Mouse (Mus musculus) limb, embryonic 15.5 days (tissue): ENCODE results near the gene Galnt13. TPM values are rescaled to one million over a fixed set of nuclear protein-coding genes. Genes with fewer than 3 reads are reported as not detected.
"Not testable (repeated sequence)": the region's sequence is repeated elsewhere in the genome, so short reads cannot be mapped to it uniquely, and the experiment has no call there.

Experiments used
- ATAC-seq: fragments of 200-750 bp; cut with Nextera tagmentation; 2 replicates; pipeline ENCODE4 v1.8.0; 2017; ENCODE audit warnings: low read depth, moderate TSS enrichment; ENCODE audit not compliant: insufficient number of reproducible peaks, low FRiP score, low TSS enrichment
- H3K27ac ChIP-seq: fragments of 300-500 bp; sonication (generic); 2 replicates; pipeline ENCODE4 v1.5.1; 2015; ENCODE audit warnings: moderate library complexity, mild to moderate bottlenecking, inconsistent platforms
- H3K27me3 ChIP-seq: fragments of 300-500 bp; sonication (generic); 2 replicates; pipeline ENCODE4 v1.6.1; 2015; ENCODE audit warnings: inconsistent platforms
- H3K36me3 ChIP-seq: fragments of 300-500 bp; sonication (generic); 2 replicates; pipeline ENCODE4 v1.6.1; 2015; ENCODE audit warnings: inconsistent platforms
- H3K4me1 ChIP-seq: fragments of 300-500 bp; sonication (generic); 2 replicates; pipeline ENCODE4 v1.6.1; 2015; ENCODE audit warnings: inconsistent platforms
- H3K4me2 ChIP-seq: fragments of 300-500 bp; sonication (generic); 2 replicates; pipeline ENCODE4 v1.6.1; 2015; ENCODE audit warnings: mild to moderate bottlenecking, inconsistent platforms
- H3K4me3 ChIP-seq: fragments of 300-500 bp; sonication (generic); 2 replicates; pipeline ENCODE4 v1.5.1; 2015; ENCODE audit warnings: mild to moderate bottlenecking, inconsistent platforms
- H3K9ac ChIP-seq: fragments of 300-500 bp; sonication (generic); 2 replicates; pipeline ENCODE4 v1.6.1; 2015; ENCODE audit warnings: inconsistent platforms
- H3K9me3 ChIP-seq: fragments of 300-500 bp; sonication (generic); 2 replicates; pipeline ENCODE4 v1.6.1; 2016; ENCODE audit warnings: inconsistent platforms
- WGBS: fragments of 180-500 bp; shearing (Covaris S2); methylation state at CpG from one replicate; pipeline ENCODE4 v1.1.7; 2015; 5-methylcytosine and 5-hydroxymethylcytosine counted together
- polyA plus RNA-seq: library from polyadenylated mRNA; unstranded; fragments of >200 nt; fragmentation: Nextera tagmentation; extraction: Ambion mirVana; gene quantifications from 2 replicates; pipeline ENCODE4 v1.2.1, GENCODE M21; 2015

Gene Galnt13
- polyA plus RNA-seq, 1 experiment from 2014 or later, result 1.4 TPM

DNA sequence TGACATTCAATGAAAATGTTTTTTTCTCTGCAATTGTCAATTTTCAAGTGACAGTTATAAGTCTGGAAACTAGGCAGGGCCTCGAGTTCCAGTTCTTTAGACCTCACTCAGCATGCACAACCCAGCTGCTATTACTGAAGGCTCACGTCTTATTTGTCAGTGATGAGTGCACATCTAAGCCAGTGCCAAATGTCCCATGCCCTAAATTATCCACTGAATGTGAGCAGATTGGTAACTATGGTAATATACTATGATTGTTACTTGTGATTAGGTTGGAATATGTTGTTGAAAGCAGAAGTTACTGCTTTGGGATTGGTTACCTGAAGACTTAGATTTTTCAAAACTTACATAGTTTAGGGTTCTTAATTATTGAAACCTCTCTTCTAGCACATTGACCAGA, 131.1 kb downstream of the Galnt13 start:
- no peaks in the 10 kb centered on the region for H3K36me3 ChIP-seq
- WGBS, result 67% methylated on average over 2 of the region's 2 CpGs
- no peak overlapping the region for H3K27ac ChIP-seq
- H3K27me3 ChIP-seq, result no peaks in the 10 kb centered on the region
- no peak overlapping the region for H3K4me2 ChIP-seq
- H3K4me1 ChIP-seq, result no peaks in the 10 kb centered on the region
- ATAC-seq, result no peak
- no peak overlapping the region for H3K9ac ChIP-seq
- H3K4me3 ChIP-seq, result no peak overlapping the region
- H3K9me3 ChIP-seq, result no peaks in the 10 kb centered on the region

DNA sequence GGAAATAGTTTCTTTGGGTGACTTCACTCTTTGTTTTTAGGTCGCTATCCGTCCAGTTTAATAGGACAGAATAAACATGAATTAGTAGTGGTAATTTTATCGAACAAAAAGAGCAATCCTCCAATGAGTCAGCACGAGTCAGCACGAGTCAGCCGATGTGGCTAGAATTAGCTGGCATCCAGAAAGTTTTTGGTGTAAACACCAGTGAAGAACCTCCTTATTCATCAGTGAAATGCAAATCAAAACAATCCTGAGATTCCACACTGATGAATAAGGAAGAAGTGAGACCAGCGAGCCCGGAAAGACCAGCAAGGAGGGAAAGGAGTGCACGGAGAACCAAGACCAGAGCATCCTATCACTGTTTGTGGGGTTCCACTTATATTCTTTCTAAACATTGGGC, 131.5 kb downstream of the Galnt13 start:
- WGBS, result 81% methylated on average over 9 of the region's 9 CpGs
- H3K4me3 ChIP-seq, result no peak overlapping the region
- H3K4me2 ChIP-seq, result no peak overlapping the region
- H3K9ac ChIP-seq, result no peak overlapping the region
- no peak overlapping the region for H3K27ac ChIP-seq
- no peaks in the 10 kb centered on the region for H3K4me1 ChIP-seq
- H3K27me3 ChIP-seq, result no peaks in the 10 kb centered on the region
- no peak for ATAC-seq
- H3K9me3 ChIP-seq, result no peaks in the 10 kb centered on the region
- no peaks in the 10 kb centered on the region for H3K36me3 ChIP-seq

DNA sequence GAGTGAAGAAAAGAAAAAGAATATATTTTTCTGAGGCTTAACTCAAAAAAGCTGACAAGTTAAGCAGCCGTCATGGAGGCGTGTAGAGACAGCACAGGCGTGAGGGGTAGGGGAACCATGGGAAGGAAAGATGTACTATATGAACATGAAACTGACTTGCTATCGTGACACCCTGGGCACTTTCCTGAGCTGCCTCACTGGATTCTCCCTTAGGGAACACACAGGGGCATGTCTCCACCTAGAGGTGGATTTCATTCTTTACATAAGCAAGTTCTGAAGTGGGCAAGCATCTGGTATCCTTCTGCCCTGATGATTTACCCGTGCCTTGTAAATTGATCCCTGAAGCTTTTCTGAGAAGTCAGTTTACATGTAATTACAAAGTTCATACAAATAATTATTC, 277.7 kb downstream of the Galnt13 start:
- not testable (repeated sequence) for ATAC-seq, H3K36me3 ChIP-seq, H3K4me3 ChIP-seq, H3K27ac ChIP-seq, H3K9ac ChIP-seq, H3K27me3 ChIP-seq, H3K9me3 ChIP-seq, H3K4me1 ChIP-seq, H3K4me2 ChIP-seq
- WGBS, result no CpG with 5 or more reads among the region's 5 CpGs

- H3K36me3 ChIP-seq, result no peaks in the 10 kb centered on the region
- ATAC-seq, result no peak
- no peaks in the 10 kb centered on the region for H3K4me1 ChIP-seq
- no peak overlapping the region for H3K27ac ChIP-seq
- no peak overlapping the region for H3K4me2 ChIP-seq
- 78% methylated on average over 2 of the region's 2 CpGs for WGBS
- H3K4me3 ChIP-seq, result no peak overlapping the region
- no peaks in the 10 kb centered on the region for H3K9me3 ChIP-seq
- H3K9ac ChIP-seq, result no peak overlapping the region
- H3K27me3 ChIP-seq, result no peaks in the 10 kb centered on the region
These were observed 315.1 kb downstream of the Galnt13 start for GRCm38 (mm10) chr2:54751232-54751631.

DNA sequence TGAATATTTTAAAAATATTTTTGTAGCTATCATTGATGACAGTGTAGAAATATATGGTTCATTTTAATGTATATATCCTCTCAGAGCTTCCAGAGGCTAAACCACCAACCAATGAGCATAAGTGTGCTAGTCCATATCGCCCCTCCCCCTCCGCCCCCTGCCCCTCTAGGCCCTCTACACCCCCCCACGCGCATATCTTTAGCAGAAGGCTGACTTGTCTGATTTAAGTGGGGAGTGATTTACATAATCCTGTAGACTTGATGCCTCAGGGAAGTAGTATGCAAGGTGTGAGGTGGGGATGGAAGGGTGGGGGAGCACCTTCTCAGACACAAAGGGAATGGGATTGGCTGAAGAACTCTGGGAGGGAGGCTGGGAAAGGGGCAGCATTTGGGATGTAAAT, 323.7 kb downstream of the Galnt13 start:
- no peak overlapping the region for H3K9ac ChIP-seq
- no peaks in the 10 kb centered on the region for H3K9me3 ChIP-seq
- H3K4me1 ChIP-seq, result no peaks in the 10 kb centered on the region
- H3K4me3 ChIP-seq, result no peak overlapping the region
- H3K27me3 ChIP-seq, result no peaks in the 10 kb centered on the region
- no peak overlapping the region for H3K4me2 ChIP-seq
- WGBS, result 29% methylated on average over 4 of the region's 4 CpGs
- no peak for ATAC-seq
- H3K27ac ChIP-seq, result no peak overlapping the region
- no peaks in the 10 kb centered on the region for H3K36me3 ChIP-seq

- no peaks in the 10 kb centered on the region for H3K27me3 ChIP-seq
- no peak overlapping the region for H3K4me2 ChIP-seq
- no peak overlapping the region for H3K4me3 ChIP-seq
- 77% methylated on average over 2 of the region's 2 CpGs for WGBS
- no peaks in the 10 kb centered on the region for H3K36me3 ChIP-seq
- H3K9me3 ChIP-seq, result no peaks in the 10 kb centered on the region
- H3K4me1 ChIP-seq, result no peaks in the 10 kb centered on the region
- ATAC-seq, result no peak
- no peak overlapping the region for H3K9ac ChIP-seq
- no peak overlapping the region for H3K27ac ChIP-seq
These were observed 342.7 kb downstream of the Galnt13 start for GRCm38 (mm10) chr2:54778790-54779273.

- ATAC-seq, result no peak
- H3K9ac ChIP-seq, result no peak overlapping the region
- no peaks in the 10 kb centered on the region for H3K36me3 ChIP-seq
- H3K4me1 ChIP-seq, result no peaks in the 10 kb centered on the region
- H3K4me2 ChIP-seq, result no peak overlapping the region
- H3K27ac ChIP-seq, result no peak overlapping the region
- no peak overlapping the region for H3K4me3 ChIP-seq
- no peaks in the 10 kb centered on the region for H3K9me3 ChIP-seq
- no peaks in the 10 kb centered on the region for H3K27me3 ChIP-seq
- WGBS, result 71% methylated on average over 2 of the region's 2 CpGs
These were observed 377.6 kb downstream of the Galnt13 start for GRCm38 (mm10) chr2:54813670-54814256.

GRCm38 (mm10) chr2:54841245-54841644, 405.1 kb downstream of the Galnt13 start:
- Histone ChIP-seq H3K4me2 (no peak overlapping the region), H3K9me3 (no peaks in the 10 kb centered on the region), H3K4me1 (no peaks in the 10 kb centered on the region), H3K36me3 (no peaks in the 10 kb centered on the region), H3K27ac (no peak overlapping the region), H3K9ac (no peak overlapping the region), H3K4me3 (no peak overlapping the region), H3K27me3 (no peaks in the 10 kb centered on the region)
- 27% methylated on average over 1 of the region's 1 CpGs for WGBS
- ATAC-seq, result no peak

DNA sequence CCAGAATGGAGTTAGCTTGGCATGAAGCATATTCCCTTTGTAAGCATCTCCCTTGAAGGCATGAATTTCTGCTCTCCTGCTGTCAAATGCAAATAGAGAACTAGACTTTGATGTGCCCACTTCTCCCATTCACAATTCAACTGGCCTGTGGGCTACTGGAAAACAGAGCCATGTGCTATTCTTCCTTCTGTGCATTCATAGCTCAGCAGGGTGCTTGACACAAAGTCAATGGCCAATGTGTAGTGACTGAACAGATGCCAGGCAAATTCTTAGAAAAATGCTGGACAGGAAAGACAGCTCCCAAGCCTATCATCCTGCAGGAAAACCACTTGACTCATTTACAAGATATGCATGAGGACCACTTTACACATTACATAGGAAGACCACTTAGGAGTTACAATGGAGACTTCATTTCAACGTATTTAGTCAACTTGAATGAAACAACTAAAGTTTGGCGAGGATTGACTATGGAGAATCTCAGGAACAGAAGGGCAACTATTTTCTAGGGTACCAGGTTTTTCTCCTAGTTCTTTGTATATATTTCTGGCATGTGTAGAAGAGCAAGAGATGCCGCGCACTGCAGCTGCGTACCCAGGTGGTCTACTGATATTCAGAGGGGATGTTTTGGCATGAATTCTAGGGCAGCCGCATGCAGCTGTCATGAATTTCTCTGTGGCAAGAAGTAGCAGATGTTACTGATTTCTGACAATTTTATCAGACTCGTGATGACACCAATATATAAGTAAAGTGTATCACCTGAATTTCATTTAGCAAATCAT, 470.4 kb downstream of the Galnt13 start:
- H3K9ac ChIP-seq, result no peak overlapping the region
- H3K4me3 ChIP-seq, result no peak overlapping the region
- H3K9me3 ChIP-seq, result no peaks in the 10 kb centered on the region
- H3K4me1 ChIP-seq, result no peaks in the 10 kb centered on the region
- no peak for ATAC-seq
- no peak overlapping the region for H3K4me2 ChIP-seq
- 81% methylated on average over 7 of the region's 7 CpGs for WGBS
- no peaks in the 10 kb centered on the region for H3K36me3 ChIP-seq
- H3K27ac ChIP-seq, result no peak overlapping the region
- H3K27me3 ChIP-seq, result no peaks in the 10 kb centered on the region

DNA sequence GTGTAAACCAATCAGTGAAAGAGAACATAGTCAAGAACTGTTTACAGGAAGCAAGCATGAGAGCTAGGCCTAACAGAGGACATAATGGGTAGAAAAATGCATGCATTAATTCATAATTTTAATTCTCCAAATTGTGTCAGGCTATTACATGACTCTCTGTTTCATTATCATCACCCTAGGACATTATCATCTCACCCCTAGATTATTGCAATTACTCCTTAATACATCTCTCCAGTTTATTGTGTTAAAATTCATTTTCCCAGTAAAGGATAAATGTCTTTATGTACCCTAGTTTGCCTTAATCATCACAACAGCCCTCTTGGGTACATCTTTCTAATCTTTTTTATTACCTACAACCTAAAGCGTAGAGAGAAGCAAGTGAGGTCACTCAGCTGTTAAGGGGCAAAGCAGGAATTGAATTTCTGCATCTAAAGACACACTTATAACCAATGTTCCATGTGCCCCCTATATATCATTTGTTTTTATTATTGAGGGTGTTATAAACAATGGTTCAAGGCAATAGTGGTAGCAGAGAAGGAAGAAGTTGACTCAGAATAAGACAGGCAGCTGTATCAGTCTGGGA, 479.1 kb downstream of the Galnt13 start:
- no peak overlapping the region for H3K4me2 ChIP-seq
- H3K9ac ChIP-seq, result no peak overlapping the region
- H3K27me3 ChIP-seq, result no peaks in the 10 kb centered on the region
- H3K4me3 ChIP-seq, result no peak overlapping the region
- no peaks in the 10 kb centered on the region for H3K9me3 ChIP-seq
- no peak overlapping the region for H3K27ac ChIP-seq
- H3K4me1 ChIP-seq, result no peaks in the 10 kb centered on the region
- no peaks in the 10 kb centered on the region for H3K36me3 ChIP-seq
- WGBS, result 71% methylated on average over 1 of the region's 1 CpGs
- no peak for ATAC-seq

DNA sequence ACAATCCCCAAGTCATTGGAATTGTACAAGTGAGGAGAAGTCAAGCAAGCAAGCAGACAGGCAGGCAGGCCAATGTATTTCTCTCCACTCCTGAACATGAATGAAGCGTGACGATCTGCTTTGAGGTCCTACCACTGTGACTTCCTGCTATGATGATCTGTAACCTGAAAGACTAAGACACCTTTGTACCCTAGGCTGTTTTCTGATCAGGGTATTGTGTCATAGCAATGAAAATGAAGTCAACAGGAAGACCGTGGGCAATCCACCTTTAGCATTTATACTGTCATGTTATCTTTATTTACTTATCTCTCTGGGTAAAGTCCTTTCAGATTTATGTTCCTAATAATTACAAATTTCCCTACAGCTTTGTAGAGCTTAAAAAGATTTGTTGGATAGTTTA, 500.3 kb downstream of the Galnt13 start:
- 92% methylated on average over 3 of the region's 3 CpGs for WGBS
- no peak overlapping the region for H3K4me2 ChIP-seq
- H3K4me3 ChIP-seq, result no peak overlapping the region
- no peaks in the 10 kb centered on the region for H3K4me1 ChIP-seq
- no peak overlapping the region for H3K27ac ChIP-seq
- H3K9ac ChIP-seq, result no peak overlapping the region
- H3K36me3 ChIP-seq, result no peaks in the 10 kb centered on the region
- no peak for ATAC-seq
- no peaks in the 10 kb centered on the region for H3K27me3 ChIP-seq
- H3K9me3 ChIP-seq, result no peaks in the 10 kb centered on the region

- Histone ChIP-seq H3K4me2 (no peak overlapping the region), H3K4me1 (no peaks in the 10 kb centered on the region), H3K9ac (no peak overlapping the region), H3K27me3 (no peaks in the 10 kb centered on the region), H3K9me3 (no peaks in the 10 kb centered on the region), H3K4me3 (no peak overlapping the region), H3K36me3 (no peaks in the 10 kb centered on the region), H3K27ac (no peak overlapping the region)
- no peak for ATAC-seq
These were observed 501.2 kb downstream of the Galnt13 start for GRCm38 (mm10) chr2:54937306-54937705.
